Mouse (Mus musculus): ENCODE results near the gene Esp24.
"Not testable (repeated sequence)": the region's sequence is repeated elsewhere in the genome, so short reads cannot be mapped to it uniquely, and the experiment has no call there.

Gene Esp24

DNA sequence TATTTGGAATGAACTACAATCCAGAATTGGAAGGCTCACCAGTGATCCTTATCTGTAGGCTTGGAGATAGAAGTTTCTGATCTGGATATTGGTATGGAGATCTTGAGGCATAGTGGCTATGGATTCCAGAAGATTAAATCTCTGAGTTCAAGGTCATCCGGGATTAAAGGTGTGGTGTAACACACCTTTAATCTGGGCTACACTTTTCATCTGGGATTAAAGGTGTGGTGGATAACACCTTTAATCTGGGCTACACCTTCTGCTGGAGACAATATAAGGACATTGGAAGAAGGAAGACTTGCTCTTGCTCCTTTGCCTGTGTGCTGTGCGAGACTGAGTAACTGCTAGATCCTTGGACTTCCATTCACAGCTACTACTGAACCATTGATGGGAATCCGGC, at the start of gene Esp24:
Esp24 (plus strand) TSS at position 301 of the 400 bp plus-strand sequence.
- DNase-seq (ENCODE audit: low spot score): not testable (repeated sequence)

DNA sequence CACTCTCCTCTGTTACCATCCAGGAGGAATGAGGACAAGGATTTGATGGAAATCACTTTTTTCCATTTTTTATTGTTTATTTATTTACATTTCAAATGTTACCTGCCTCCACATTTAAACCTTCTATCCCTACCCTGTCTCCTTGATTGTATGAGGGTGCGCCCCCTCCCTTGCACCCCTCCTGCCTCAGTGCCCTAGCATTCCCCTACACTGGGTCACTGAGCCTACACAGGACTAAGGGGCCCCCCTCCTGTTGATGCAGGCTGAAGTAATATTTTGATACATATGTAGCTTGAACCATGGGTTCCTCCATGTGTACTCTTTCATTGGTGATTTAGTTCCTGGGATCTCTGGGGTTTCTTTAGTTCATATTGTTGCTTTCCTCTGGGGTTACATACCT, 26.6 kb upstream of the Esp24 start:
- DNase-seq (ENCODE audit: low spot score): no peak

DNA sequence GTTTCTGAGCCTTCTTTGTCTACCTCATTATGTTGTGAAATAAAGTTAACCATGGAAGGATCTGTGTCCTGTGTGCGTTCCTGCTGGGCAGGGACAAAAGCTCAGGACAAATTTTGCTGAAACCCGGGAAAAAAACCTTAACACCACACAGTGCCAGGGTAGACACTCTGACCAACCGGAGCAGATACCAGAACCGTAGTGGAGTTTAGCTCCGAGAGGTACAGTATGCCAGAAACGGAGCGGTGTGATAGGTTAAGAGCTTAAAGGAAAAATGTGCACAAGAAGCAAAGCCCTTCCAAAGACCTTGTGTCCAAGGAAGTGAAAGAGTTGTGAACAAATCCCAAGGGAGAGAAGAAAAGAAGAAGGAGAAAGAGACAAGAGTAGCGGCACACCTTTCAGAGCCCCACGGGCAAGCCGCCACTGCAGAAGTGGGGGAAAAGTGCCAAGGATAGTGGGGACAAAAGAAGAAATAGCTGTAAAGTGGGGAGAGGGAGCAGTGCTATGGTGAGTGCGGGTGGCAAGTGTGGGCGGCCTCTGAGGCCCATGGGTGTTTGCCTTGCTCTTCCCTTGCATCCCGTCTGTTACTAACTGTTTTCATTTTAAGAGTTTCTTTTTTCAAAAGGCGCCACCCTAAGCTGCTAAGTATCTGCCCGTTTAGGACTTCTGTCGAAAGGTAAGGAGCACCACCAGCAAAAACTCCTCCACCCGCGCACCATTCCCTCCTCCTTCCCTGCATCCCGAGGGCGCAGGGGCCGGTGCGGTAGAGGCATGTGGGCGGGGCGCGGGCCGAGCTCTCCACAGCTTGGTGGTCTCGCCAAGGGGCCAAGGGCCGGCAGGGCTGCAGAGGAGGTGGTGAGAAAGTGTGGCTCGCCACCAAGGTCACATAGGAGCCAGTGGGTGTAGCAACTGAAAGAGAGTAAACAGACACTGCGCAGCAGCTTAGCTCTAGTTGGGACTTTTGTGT, 25.5 kb upstream of the Esp24 start:
- DNase-seq (ENCODE audit: low spot score): no peak

DNA sequence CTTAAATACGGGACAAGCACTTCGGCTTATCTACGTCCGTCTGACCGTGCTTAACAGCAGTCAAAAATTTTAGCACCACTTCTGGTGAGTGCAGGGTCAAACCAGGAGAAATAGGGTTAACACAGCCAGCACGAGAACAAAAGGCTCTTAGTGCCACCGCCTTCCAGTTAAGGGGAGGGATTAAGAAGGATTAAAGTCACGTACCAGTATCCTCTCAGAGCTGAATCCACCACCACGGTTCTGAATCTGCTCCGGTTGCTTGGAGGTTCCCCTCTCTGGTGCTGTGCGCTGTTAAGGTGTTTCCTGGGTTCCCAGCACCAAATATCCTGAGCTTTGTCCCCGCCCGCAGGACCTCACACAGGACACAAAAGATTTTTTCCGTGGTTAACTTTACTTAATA, 19.3 kb upstream of the Esp24 start:
- DNase-seq (ENCODE audit: low spot score): no peak

DNA sequence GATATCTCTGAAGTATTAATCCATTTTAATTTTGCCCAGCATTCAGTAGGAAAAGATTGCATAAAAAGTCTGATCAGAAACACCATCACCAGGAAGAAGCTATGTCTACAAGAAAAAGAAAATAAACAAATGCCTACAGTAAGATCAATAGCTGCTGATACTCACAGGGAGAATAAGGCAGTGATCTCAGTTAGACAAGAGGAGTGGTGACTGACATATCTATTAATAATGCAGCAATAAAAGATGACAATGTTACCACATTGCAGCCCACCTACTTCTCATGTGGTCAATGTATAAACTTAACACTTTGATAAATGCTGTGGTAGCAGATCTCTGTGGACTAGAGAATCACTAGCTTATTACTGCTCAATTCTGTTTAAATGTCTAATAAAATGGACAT, 6.7 kb downstream of the Esp24 start, which contains the start of gene Gm21903:
Gm21903 (minus strand) TSS at position 101 of the 400 bp plus-strand sequence.
- no peak for DNase-seq (ENCODE audit: low spot score)

DNA sequence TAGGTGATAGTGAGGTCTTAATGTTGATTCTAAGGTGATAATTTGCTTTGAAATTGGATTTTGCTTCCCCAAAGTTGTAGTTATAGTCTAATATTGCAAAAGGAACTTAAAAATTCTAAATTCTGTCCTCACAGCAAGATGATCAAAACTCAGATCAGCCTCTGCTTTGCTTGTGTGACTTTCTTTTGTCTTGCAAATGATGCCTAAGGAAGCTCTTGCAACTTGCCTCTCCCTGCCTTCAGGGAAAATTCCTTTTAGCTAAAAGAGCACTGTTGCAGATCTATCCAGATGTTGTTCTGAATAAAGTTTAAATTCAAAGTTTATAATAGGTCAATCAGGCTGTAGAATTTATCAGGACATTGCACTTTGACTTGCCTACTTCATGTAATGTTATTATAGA, 27.1 kb downstream of the Esp24 start:
- no peak for DNase-seq (ENCODE audit: low spot score)

DNA sequence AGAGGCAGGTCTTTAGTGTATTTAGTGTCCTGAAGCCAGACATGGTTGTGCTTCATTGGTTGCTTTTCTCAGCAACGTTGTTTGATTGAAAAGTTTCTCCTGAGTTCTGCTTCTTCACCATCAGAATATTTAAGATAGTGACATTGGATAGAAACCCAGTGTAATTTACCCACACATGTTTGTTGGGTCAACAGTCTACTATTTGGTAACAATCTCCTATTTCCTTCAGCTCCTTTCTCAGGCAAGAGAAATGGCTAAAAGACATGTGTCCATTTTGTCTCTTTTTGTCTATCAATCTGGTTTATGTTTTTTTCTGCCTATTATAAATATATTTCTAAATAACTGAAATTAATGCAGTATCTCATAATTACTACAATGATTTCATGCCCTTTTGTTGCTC, 40.4 kb downstream of the Esp24 start, which contains the start of gene Esp23:
Esp23 (minus strand) TSS at position 101 of the 400 bp plus-strand sequence.
- DNase-seq (ENCODE audit: low spot score): no peak

Measured in adipocyte (in vitro differentiated cells).